Comparison of ENCODE assay signal across 1 mouse cellular context in the genomic region with DNA sequence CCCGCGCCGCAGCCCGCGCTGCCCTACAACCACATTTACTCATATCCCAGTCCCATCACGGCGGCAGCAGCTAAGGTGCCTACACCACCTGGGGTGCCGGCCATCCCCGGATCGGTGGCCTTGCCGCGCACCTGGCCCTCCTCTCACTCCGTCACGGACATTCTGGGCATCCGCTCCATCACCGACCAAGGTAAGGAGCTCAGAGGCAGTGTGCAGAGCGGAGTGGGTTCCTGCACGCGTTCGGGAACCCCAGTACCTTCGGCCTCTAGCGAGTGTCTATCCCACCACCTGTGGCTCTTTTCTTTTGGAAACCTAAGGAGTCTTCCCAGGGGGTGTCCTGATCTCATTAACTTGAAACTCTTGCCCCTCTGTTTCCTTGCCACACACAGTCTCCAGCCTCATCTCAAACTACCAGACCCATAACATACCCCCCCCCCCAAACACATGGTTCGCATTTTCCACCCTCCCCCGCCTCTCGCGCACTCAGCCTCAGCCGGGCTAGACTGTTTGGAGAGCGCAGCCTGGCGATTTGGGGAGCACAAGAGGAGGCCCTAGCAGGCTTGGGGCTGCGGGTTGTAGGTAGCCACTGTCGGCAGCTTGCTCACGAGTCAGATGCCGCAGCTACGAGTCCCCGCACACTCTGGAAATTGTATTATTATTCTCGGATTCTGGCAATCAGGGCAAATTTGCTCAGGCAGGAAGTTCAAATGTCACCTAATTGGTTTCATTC.
TF ChIP-seq lines count a peak whose summit lies in the region.

No protein-coding gene starts in this region.

TF ChIP-seq in MEL, 35 proteins besides CTCF, POLR2A, EP300 and RAD21 (continued from another document):
- no peak for TF ChIP-seq CHD1 (IDR thresholded peaks at IDR 0.05; ENCODE audit: low read depth, low read length)
- no peak for TF ChIP-seq SMC3 (IDR thresholded peaks at IDR 0.05; ENCODE audit: low read depth, low read length)
- no peak for TF ChIP-seq USF1 (IDR thresholded peaks at IDR 0.05; ENCODE audit: low read depth, low read length)
- TF ChIP-seq HCFC1 (IDR thresholded peaks at IDR 0.05; ENCODE audit: low read depth, low read length) = no peak
- no peak for TF ChIP-seq ZNF384 (IDR thresholded peaks at IDR 0.05; ENCODE audit: low read depth, low read length)
- no peak for TF ChIP-seq KAT2A (conservative IDR thresholded peaks at IDR 0.05; ENCODE audit: low read depth, low read length)
- no peak for TF ChIP-seq MAX (IDR thresholded peaks at IDR 0.05; ENCODE audit: low read length)
- TF ChIP-seq MAZ (IDR thresholded peaks at IDR 0.05; ENCODE audit: low read depth, low read length) = no peak; the same call in 1 of the 2 replicates
